Mouse (Mus musculus): Measurements from ENCODE around the gene Tac1.

DNA sequence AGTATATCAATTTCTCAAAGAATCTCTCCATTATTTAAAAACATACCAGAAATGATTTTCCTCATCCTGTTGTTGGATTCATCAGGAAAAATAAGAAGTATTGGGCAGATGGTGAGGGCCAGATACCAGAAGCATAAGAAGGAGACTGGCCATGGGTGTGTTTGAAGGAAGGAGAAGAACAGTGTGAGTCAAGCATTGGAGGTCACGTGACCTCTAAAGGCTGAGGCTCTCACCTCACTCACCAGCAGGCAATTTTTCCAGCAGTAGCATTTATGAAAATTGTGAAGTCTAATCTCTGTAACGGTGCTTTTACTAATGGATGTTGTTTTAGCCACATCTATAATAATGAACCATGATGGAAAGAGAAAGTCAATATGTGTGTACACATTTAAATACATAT is 39.8 kb downstream of the Tac1 start:
- TF ChIP-seq POLR2A (IDR thresholded peaks at IDR 0.05; ENCODE audit: borderline replicate concordance, extremely low read depth, insufficient read depth, insufficient read length, poor library complexity, severe bottlenecking) (no peak), CTCF (IDR thresholded peaks at IDR 0.05; ENCODE audit: borderline replicate concordance, extremely low read depth, insufficient read depth, insufficient read length) (no peak)

All from brain, embryonic 14.5 days (tissue).